Mouse (Mus musculus) left cerebral cortex, postnatal 14 days (tissue): ENCODE measurements around the gene Drd2. TPM values are rescaled to one million over a fixed set of nuclear protein-coding genes. Genes with fewer than 3 reads are reported as not detected.

Experiments
- DNase-seq, 2 experiments: peaks; one replicate each; pipeline ENCODE4 v3.0.0; 2021 to 2022; ENCODE audit warnings: low spot score in 2 of 2, mixed read lengths in 1 of 2
- intact Hi-C: fragments of 180-260 bp; cut with DNase I; formaldehyde crosslinking; loops from one replicate; pipeline ENCODE4 v1.15.1; 2025
- total RNA-seq, 2 experiments: library from RNA; stranded (reverse); gene quantifications; 2 replicates each; pipeline ENCODE4 v1.2.3; 2021

Gene Drd2
- total RNA-seq, 2 experiments from 2014 or later: 4.1 to 6.5 TPM

- no peak for DNase-seq
- intact Hi-C loops: no loop called here
These were observed 87.1 kb downstream of the Drd2 start for GRCm38 (mm10) chr9:49427478-49427877.

- intact Hi-C loops: no loop called here
- peak in 1 of 2 experiments; percentile 46 for DNase-seq
These were observed 102.2 kb downstream of the Drd2 start for GRCm38 (mm10) chr9:49442621-49443020.

GRCm38 (mm10) chr9:49450491-49450890 lies 110.1 kb downstream of the Drd2 start:
- DNase-seq: no peak
- intact Hi-C loops: no loop called here

- intact Hi-C loops: no loop called here
- DNase-seq: no peak
These were observed 112.0 kb downstream of the Drd2 start for GRCm38 (mm10) chr9:49452396-49452795.

GRCm38 (mm10) chr9:49456136-49456535 lies 115.7 kb downstream of the Drd2 start:
- intact Hi-C loops: no loop called here
- DNase-seq: no peak

Other genes starting within 250 kb of the Drd2 start
- gene Gm4894, start 90.1 kb upstream of the Drd2 start, total RNA-seq: not detected
- not detected for gene Ankk1, start 86.4 kb downstream of the Drd2 start, total RNA-seq
- 1 to 10 TPM; 1.1 to 1.3 TPM for gene Ttc12, start 145.6 kb downstream of the Drd2 start, total RNA-seq